Comparison of ENCODE assay signal across 12 mouse cellular contexts in genomic region chr2:4232335-4232734, GRCm38 (mm10).
DNase-seq lines count a peak whose midpoint lies in the region; ATAC-seq and TF ChIP-seq lines count a peak whose summit lies in the region.
"Had no signal": no experiment of that assay in that cellular context is flagged by ENCODE, and none has a peak within 500 bp of the region (broad histone marks: within the 10 kb centered on the region; RNA-seq: fewer than 3 reads in every experiment).

No protein-coding gene starts in this region.

- H3K36me3 ChIP-seq in heart, embryonic 13.5 days, result no peaks in the 10 kb centered on the region
- H3K36me3 ChIP-seq in stomach, embryonic 14.5 days (ENCODE audit: control insufficient read depth, insufficient read depth, low read length), result no peaks in the 10 kb centered on the region
- no peaks in the 10 kb centered on the region for H3K36me3 ChIP-seq in stomach, postnatal 0 days (ENCODE audit: control insufficient read depth, insufficient read depth, low read length)
- no peaks in the 10 kb centered on the region for H3K36me3 ChIP-seq in midbrain, embryonic 11.5 days (ENCODE audit: control insufficient read depth, insufficient read depth, low read length)
- H3K36me3 ChIP-seq: limb, embryonic 12.5 days had no signal

- no peak for TF ChIP-seq EP300 in stomach, postnatal 0 days (optimal IDR thresholded peaks at IDR 0.05)

- H3K4me1 ChIP-seq in heart, embryonic 13.5 days, result peaks cover 50% of the 10 kb centered on the region
- peaks cover 8% of the 10 kb centered on the region; the same call in 1 of the 2 replicates for H3K4me1 ChIP-seq in stomach, embryonic 14.5 days (ENCODE audit: control insufficient read depth, insufficient read depth, low read length)
- no peaks in the 10 kb centered on the region for H3K4me1 ChIP-seq in stomach, postnatal 0 days (replicated peaks; ENCODE audit: control insufficient read depth, insufficient read depth)
- H3K4me1 ChIP-seq in midbrain, embryonic 11.5 days (ENCODE audit: control insufficient read depth, insufficient read depth, low read length), result peaks cover 26% of the 10 kb centered on the region

- peak overlapping the region; percentile 51 for H3K27ac ChIP-seq in heart, embryonic 13.5 days (replicated peaks)
- H3K27ac ChIP-seq in stomach, embryonic 14.5 days (ENCODE audit: low read length), result no peak overlapping the region
- no peak overlapping the region for H3K27ac ChIP-seq in stomach, postnatal 0 days (replicated peaks)
- peak overlapping the region; percentile 57; the same call in 1 of the 2 replicates for H3K27ac ChIP-seq in midbrain, embryonic 11.5 days (ENCODE audit: low read depth, low read length)
- H3K27ac ChIP-seq: limb, embryonic 12.5 days had no signal

- peak overlapping the region; percentile 59 for H3K4me2 ChIP-seq in heart, embryonic 13.5 days
- 0 out of 2 replicates have a peak overlapping the region, but pooled peaks have one; percentile 1 for H3K4me2 ChIP-seq in stomach, embryonic 14.5 days (replicated peaks; ENCODE audit: low read depth, low read length)
- no peak overlapping the region for H3K4me2 ChIP-seq in stomach, postnatal 0 days (replicated peaks; ENCODE audit: low read depth)
- H3K4me2 ChIP-seq in midbrain, embryonic 11.5 days, result peak overlapping the region; percentile 14; the same call in 1 of the 2 replicates
- H3K4me2 ChIP-seq: limb, embryonic 12.5 days had no signal

- H3K9me3 ChIP-seq in heart, embryonic 13.5 days, result no peaks in the 10 kb centered on the region
- H3K9me3 ChIP-seq in stomach, embryonic 14.5 days (ENCODE audit: control insufficient read depth, low read depth, low read length), result no peaks in the 10 kb centered on the region
- no peaks in the 10 kb centered on the region for H3K9me3 ChIP-seq in stomach, postnatal 0 days (ENCODE audit: control insufficient read depth, low read length)
- no peaks in the 10 kb centered on the region for H3K9me3 ChIP-seq in midbrain, embryonic 11.5 days (ENCODE audit: control insufficient read depth, low read length)
- H3K9me3 ChIP-seq: limb, embryonic 12.5 days had no signal

- no peak for ATAC-seq in heart, embryonic 13.5 days (ENCODE audit: extremely low read depth, insufficient number of reproducible peaks, low FRiP score, low TSS enrichment)
- ATAC-seq in stomach, embryonic 14.5 days (ENCODE audit: insufficient number of reproducible peaks, insufficient read depth, low FRiP score, low read depth), result no peak
- no peak for ATAC-seq in stomach, postnatal 0 days (ENCODE audit: low FRiP score, low TSS enrichment)
- ATAC-seq in midbrain, embryonic 11.5 days (ENCODE audit: low FRiP score), result peak; percentile 47

- H3K27me3 ChIP-seq in heart, embryonic 13.5 days (replicated peaks), result no peaks in the 10 kb centered on the region
- no peaks in the 10 kb centered on the region for H3K27me3 ChIP-seq in stomach, embryonic 14.5 days (ENCODE audit: control insufficient read depth, insufficient read depth, low read length)
- H3K27me3 ChIP-seq in stomach, postnatal 0 days (ENCODE audit: control insufficient read depth, insufficient read depth, low read length), result no peaks in the 10 kb centered on the region
- no peaks in the 10 kb centered on the region for H3K27me3 ChIP-seq in midbrain, embryonic 11.5 days (ENCODE audit: control insufficient read depth, insufficient read depth, low read length)
- H3K27me3 ChIP-seq: limb, embryonic 12.5 days had no signal

- DNase-seq in heart, postnatal 14 days, result no peak
- DNase-seq in stomach, postnatal 0 days (ENCODE audit: low spot score), result no peak
- peak; percentile 85 for DNase-seq in midbrain, embryonic 11.5 days (ENCODE audit: low spot score, missing footprints)
- DNase-seq in left cerebral cortex, adult 8-10 months (ENCODE audit: low spot score in 2 of 2), result no peak
- no peak for DNase-seq in kidney, postnatal 36 days
- no peak for DNase-seq in adrenal gland, adult 18-20 months (ENCODE audit: low spot score in 2 of 2)
- DNase-seq: cerebellum, adult 11-12 months; right cerebral cortex, postnatal 14 days; thymus, postnatal 36 days had no signal

- peak overlapping the region; percentile 66 for H3K9ac ChIP-seq in heart, embryonic 13.5 days
- H3K9ac ChIP-seq in stomach, embryonic 14.5 days (replicated peaks; ENCODE audit: low read depth, low read length), result no peak overlapping the region
- H3K9ac ChIP-seq in stomach, postnatal 0 days (ENCODE audit: low read length), result no peak overlapping the region
- H3K9ac ChIP-seq in midbrain, embryonic 11.5 days (ENCODE audit: low read length), result no peak overlapping the region
- H3K9ac ChIP-seq: limb, embryonic 12.5 days had no signal

- WGBS in heart, embryonic 13.5 days, result 41% methylated on average over 3 of the region's 3 CpGs
- WGBS in stomach, embryonic 14.5 days, result 23% methylated on average over 3 of the region's 3 CpGs
- WGBS in stomach, postnatal 0 days, result 18% methylated on average over 3 of the region's 3 CpGs
- 56% methylated on average over 3 of the region's 3 CpGs for WGBS in midbrain, embryonic 11.5 days

- intact Hi-C loops in heart, postnatal 14 days (cut with DNase I), result no loop called here

- TF ChIP-seq CTCF in stomach, postnatal 0 days (IDR thresholded peaks at IDR 0.05; ENCODE audit: low read depth), result no peak

- H3K4me3 ChIP-seq in heart, embryonic 13.5 days, result no peak overlapping the region
- no peak overlapping the region for H3K4me3 ChIP-seq in stomach, embryonic 14.5 days (ENCODE audit: low read depth, low read length)
- H3K4me3 ChIP-seq in stomach, postnatal 0 days (ENCODE audit: low read depth, low read length), result no peak overlapping the region
- H3K4me3 ChIP-seq in midbrain, embryonic 11.5 days (ENCODE audit: low read depth, low read length), result no peak overlapping the region
- H3K4me3 ChIP-seq: limb, embryonic 12.5 days had no signal

Comparison
In these comparisons a context has a peak if more than half of its experiments do, and no peak if none do; other contexts are left out.
1. H3K27ac ChIP-seq: peak in heart, embryonic 13.5 days (single experiment) and midbrain, embryonic 11.5 days (single experiment); none in stomach, embryonic 14.5 days (single experiment) and stomach, postnatal 0 days (single experiment).